Mouse (Mus musculus) effector memory CD4-positive, alpha-beta T cell, adult 7 months (primary cell): Measurements from ENCODE around the gene Esrrg. TPM values are rescaled to one million over a fixed set of nuclear protein-coding genes. Genes with fewer than 3 reads are reported as not detected.

Experiments
- polyA plus RNA-seq: library from polyadenylated mRNA; unstranded; fragments of 100-300 nt; shearing (Covaris generic); gene quantifications from one replicate; pipeline ENCODE4 v1.2.1, GENCODE M21; 2017

The Esrrg gene
- 0.37 TPM for polyA plus RNA-seq

GRCm38 (mm10) chr1:187608261-187608921 is at the start of gene Esrrg:
Gene Esrrg (plus strand): TSS chr1:187608791.

GRCm38 (mm10) chr1:188261903-188262682 is 653.5 kb downstream of the Esrrg start, which contains the start of gene Ush2a:
Gene Ush2a (plus strand): TSS chr1:188262023.

